Mouse (Mus musculus): ENCODE results near the gene Ano10.

DNA sequence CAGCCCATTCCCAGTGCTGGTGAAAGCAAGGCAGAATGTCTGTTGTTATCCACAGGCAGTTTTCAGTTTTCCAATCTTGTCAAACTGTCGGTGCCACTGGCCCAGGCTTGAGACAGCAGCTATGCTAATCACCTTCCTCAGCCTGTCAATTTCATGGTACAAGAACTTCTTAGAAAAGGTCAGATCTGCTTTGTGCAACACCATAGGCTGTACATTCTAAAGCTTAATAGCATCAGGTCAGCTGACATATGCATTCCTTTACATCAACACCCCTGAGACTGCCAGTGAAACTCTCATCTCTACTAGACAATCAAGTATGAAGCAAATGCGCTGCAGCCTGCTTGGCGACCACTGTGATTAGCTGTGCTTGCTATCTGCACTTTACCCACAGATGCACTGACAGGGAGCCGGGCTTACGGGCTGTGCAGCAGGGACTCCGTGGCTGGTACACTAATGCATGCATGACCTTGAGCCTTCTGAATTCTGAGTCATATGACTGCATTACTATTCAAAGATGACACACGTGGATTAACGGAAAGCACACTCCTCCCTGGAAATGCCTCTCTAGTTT lies 53.5 kb downstream of the Ano10 start:
- TF ChIP-seq CTCF (IDR thresholded peaks at IDR 0.05; ENCODE audit: low read depth, low read length), result no peak
- TF ChIP-seq POLR2AphosphoS5 (IDR thresholded peaks at IDR 0.05; ENCODE audit: insufficient replicate concordance, low read depth, low read length), result no peak

Measured in G1E (cell line).